Mouse (Mus musculus) forebrain, embryonic 11.5 days (tissue): ENCODE results near the gene Rbm15. TPM values are rescaled to one million over a fixed set of nuclear protein-coding genes. Genes with fewer than 3 reads are reported as not detected.
A peak's percentile ranks its signal among the peaks of the same experiment; 100 is the strongest.

ENCODE experiments used
- ATAC-seq: fragments of 200-750 bp; cut with Nextera tagmentation; replicated peaks from 2 replicates; pipeline ENCODE4 v1.8.0; 2017; ENCODE audit warnings: moderate TSS enrichment; ENCODE audit not compliant: low FRiP score
- DNase-seq: peaks from one replicate; pipeline ENCODE4 v3.0.0-alpha.2; 2017; ENCODE audit warnings: low spot score
- H3K27ac ChIP-seq: fragments of 300-500 bp; sonication (generic); 2 replicates; pipeline ENCODE4 v1.5.1; 2014; ENCODE audit warnings: low read depth, low read length
- H3K27me3 ChIP-seq: fragments of 300-500 bp; sonication (generic); 2 replicates; pipeline ENCODE4 v1.6.1; 2014; ENCODE audit warnings: mild to moderate bottlenecking, low read length, mixed read lengths; ENCODE audit not compliant: control insufficient read depth, insufficient read depth
- H3K36me3 ChIP-seq: fragments of 300-500 bp; sonication (generic); 2 replicates; pipeline ENCODE4 v1.6.1; 2014; ENCODE audit warnings: mild to moderate bottlenecking, low read length, moderate library complexity, mixed read lengths; ENCODE audit not compliant: control insufficient read depth, insufficient read depth
- H3K4me1 ChIP-seq: fragments of 300-500 bp; sonication (generic); replicated peaks from 2 replicates; pipeline ENCODE4 v1.6.1; 2014; ENCODE audit warnings: low read length, mixed read lengths; ENCODE audit not compliant: control insufficient read depth, insufficient read depth
- H3K4me2 ChIP-seq: fragments of 300-500 bp; sonication (generic); 2 replicates; pipeline ENCODE4 v1.6.1; 2014; ENCODE audit warnings: low read depth, mild to moderate bottlenecking, low read length, moderate library complexity, mixed read lengths; ENCODE audit not compliant: severe bottlenecking
- H3K4me3 ChIP-seq: fragments of 300-500 bp; sonication (generic); 2 replicates; pipeline ENCODE4 v1.5.1; 2014; ENCODE audit warnings: low read depth, low read length
- H3K9ac ChIP-seq: fragments of 300-500 bp; sonication (generic); 2 replicates; pipeline ENCODE4 v1.6.1; 2014; ENCODE audit warnings: low read length
- H3K9me3 ChIP-seq: fragments of 300-500 bp; sonication (generic); 2 replicates; pipeline ENCODE4 v1.6.1; 2016; ENCODE audit warnings: low read length, mixed read lengths; ENCODE audit not compliant: control insufficient read depth
- WGBS: fragments of 180-500 bp; shearing (Covaris S2); extraction: QIAGEN DNeasy Blood & Tissue Kit; methylation state at CpG from one replicate; pipeline ENCODE4 v1.1.7; 2014; 5-methylcytosine and 5-hydroxymethylcytosine counted together
- polyA plus RNA-seq: library from polyadenylated mRNA; unstranded; fragments of >200 nt; fragmentation: Nextera tagmentation; extraction: Ambion mirVana; gene quantifications from 2 replicates; pipeline ENCODE4 v1.2.1, GENCODE M21; 2014

Rbm15 gene
- 19.4 and 22.6 TPM in 2 replicates for polyA plus RNA-seq

DNA sequence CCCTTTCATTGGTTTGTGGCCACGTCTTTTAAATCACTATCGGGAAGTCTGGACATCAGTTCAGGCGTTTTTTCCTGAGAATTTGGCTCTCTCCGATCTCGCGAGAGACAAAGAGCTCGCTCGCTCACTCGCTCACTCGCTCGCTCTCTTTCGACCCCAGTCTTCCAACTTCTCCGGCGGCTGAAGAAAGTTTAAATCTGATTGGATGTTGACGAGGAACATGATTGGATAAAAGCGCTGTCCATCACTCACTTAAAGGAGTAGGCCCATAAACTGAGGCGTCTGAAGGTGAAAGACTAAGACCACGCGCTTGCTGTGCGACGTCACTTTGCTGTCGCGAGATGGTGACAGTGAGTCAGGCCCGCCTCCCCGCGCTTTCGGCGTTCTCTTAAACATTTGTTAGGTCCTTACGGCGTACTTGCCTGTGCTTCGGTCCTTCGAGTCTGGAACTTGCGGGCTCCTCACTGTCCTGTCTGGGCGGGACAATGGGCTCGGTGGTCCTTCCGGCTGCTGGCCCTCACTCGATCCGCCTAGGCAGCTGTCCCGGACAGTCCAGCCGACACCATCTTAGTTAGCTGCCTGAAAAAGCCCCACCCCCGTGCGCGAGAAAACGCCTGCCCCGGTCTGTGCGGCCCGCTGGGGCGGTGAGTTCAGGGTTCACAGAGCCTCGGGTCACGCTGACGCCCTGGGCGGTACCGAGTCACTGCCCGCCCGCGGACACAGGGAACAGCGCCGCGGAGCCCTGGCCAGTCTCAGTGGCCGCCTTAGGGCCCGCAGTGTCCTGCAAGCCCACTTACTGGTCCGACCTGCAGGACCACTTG, at the start of gene Rbm15:
Gene Rbm15 (minus strand): TSS at position 293 of the 821 bp plus-strand sequence.
- DNase-seq (peak; percentile 95), ATAC-seq (peak; percentile 93)

DNA sequence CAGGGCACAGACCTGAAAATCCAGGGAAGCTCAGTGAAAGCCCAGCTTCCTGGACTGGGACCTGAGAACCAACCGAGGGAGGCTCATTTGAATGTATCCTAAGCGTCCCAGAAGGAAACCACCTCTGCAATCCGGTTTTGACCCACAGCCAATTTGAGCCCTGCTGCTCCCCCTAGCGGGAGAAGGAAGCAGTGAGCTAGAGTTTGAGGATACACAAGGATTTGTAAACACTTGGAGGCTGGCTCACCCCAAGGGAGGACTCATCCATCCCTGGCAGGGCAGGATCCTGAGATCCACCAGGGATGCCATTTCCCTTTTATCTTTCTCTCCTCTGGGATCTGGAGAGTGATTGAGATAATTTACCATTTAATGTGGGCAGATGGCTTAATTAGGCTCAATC, 45.9 kb upstream of the Rbm15 start:
- no peaks in the 10 kb centered on the region for H3K36me3 ChIP-seq
- DNase-seq (peak; percentile 78), ATAC-seq (no peak)
- 5% methylated on average over 4 of the region's 4 CpGs for WGBS
- H3K4me1 ChIP-seq, result no peaks in the 10 kb centered on the region
- no peak overlapping the region for H3K27ac ChIP-seq
- H3K4me3 ChIP-seq, result no peak overlapping the region
- no peaks in the 10 kb centered on the region for H3K9me3 ChIP-seq
- no peaks in the 10 kb centered on the region for H3K27me3 ChIP-seq
- H3K9ac ChIP-seq, result no peak overlapping the region
- H3K4me2 ChIP-seq, result no peak overlapping the region

More for the DNA sequence above, at the start of gene Rbm15:
- Histone ChIP-seq H3K4me1 (peaks cover 17% of the 10 kb centered on the region), H3K4me3 (peak within 1 kb of the TSS; percentile 96), H3K9me3 (no peaks in the 10 kb centered on the region), H3K36me3 (peaks cover 4% of the 10 kb centered on the region; the same call in 1 of the 2 replicates), H3K9ac (peak within 1 kb of the TSS; percentile 94), H3K4me2 (peak within 1 kb of the TSS; percentile 88), H3K27ac (peak within 1 kb of the TSS; percentile 96), H3K27me3 (no peaks in the 10 kb centered on the region)
- WGBS, result under 1% methylated on average over 62 of the region's 62 CpGs

DNA sequence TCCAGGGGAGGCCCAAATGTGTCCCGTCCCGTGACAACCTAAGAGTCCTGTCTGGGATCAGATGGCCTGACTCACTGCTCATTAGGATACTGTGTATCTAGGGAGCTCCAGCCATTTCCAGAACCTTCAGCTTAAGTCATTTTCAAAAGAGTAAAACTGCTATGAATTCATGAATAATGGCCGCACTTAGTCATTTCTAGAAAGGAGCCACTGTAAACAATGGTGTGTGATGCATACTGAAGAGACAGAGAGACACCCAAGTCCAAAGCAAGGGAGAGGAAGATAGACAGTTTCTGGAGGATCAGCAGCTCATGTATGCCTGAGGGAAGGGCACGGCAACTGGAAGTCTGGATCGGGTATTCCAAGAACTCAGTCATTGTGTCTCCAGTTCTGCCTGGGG, 45.2 kb upstream of the Rbm15 start:
- Histone ChIP-seq H3K36me3 (no peaks in the 10 kb centered on the region), H3K4me3 (no peak overlapping the region), H3K9me3 (no peaks in the 10 kb centered on the region), H3K27ac (no peak overlapping the region), H3K4me1 (no peaks in the 10 kb centered on the region), H3K27me3 (no peaks in the 10 kb centered on the region), H3K4me2 (no peak overlapping the region), H3K9ac (no peak overlapping the region)
- 84% methylated on average over 5 of the region's 5 CpGs for WGBS
- DNase-seq (no peak), ATAC-seq (no peak)

DNA sequence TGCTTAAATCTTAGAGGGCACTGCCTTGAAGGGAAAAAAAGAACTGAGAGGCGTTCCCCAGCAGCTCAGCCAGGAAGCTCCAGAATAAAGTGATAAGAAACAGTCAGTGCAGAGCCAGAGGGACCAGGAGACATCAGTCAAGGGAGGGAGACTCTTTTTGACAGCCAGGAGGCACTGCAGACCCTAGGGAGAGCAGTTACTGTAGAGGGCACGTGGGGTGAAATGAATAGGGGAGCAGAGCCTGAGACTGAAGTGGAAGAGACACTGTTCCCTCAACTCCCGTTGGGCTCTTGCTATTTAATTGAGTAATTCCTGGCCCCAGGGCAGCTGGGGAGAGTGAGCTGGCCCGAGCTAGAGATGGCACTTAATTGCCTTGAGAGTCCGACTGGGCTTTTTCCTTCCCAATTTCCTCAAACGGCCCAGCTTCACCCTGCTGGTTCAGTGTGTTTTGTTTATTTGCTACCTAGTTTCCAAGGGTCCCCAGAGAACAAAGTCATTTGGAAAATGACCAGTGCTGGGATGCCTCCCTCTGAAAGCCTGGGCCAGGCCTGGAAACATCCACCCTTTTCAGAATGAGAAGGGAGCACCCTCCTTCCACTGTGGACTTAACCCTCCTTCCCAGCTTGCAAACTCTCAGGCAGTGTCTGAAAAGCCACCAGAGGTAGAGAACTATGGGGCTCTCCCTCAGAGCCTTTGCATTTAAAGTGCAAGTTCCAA, 41.6 kb upstream of the Rbm15 start:
- Histone ChIP-seq H3K4me1 (no peaks in the 10 kb centered on the region), H3K9me3 (no peaks in the 10 kb centered on the region), H3K4me3 (no peak overlapping the region), H3K36me3 (no peaks in the 10 kb centered on the region), H3K27ac (no peak overlapping the region), H3K27me3 (no peaks in the 10 kb centered on the region), H3K4me2 (no peak overlapping the region), H3K9ac (no peak overlapping the region)
- ATAC-seq, result no peak
- peak; percentile 33 for DNase-seq
- 24% methylated on average over 6 of the region's 6 CpGs for WGBS

DNA sequence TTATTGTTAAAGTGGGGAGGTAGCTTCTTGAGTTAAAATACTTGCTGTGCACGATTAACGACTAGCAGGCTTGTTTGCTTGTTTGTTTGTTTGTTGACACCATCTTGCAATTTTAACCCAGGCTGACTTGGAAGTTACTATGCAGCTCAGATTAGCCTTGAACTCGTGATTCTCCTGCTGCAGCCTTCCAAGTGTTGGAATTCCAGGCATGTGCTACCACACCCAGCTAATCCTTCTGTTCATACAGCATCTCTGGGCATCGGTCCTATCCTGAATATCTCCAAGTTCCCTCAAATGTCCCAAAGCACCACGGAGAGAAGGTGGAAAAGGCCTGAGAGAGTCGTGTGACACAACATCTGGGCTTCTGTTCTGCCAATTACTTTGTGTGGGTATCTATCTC, 35.7 kb upstream of the Rbm15 start:
- no peak overlapping the region for H3K4me3 ChIP-seq
- H3K9ac ChIP-seq, result no peak overlapping the region
- no peaks in the 10 kb centered on the region for H3K36me3 ChIP-seq
- H3K4me2 ChIP-seq, result no peak overlapping the region
- DNase-seq (no peak), ATAC-seq (no peak)
- no peaks in the 10 kb centered on the region for H3K27me3 ChIP-seq
- H3K9me3 ChIP-seq, result no peaks in the 10 kb centered on the region
- H3K4me1 ChIP-seq, result no peaks in the 10 kb centered on the region
- 81% methylated on average over 6 of the region's 6 CpGs for WGBS
- no peak overlapping the region for H3K27ac ChIP-seq

DNA sequence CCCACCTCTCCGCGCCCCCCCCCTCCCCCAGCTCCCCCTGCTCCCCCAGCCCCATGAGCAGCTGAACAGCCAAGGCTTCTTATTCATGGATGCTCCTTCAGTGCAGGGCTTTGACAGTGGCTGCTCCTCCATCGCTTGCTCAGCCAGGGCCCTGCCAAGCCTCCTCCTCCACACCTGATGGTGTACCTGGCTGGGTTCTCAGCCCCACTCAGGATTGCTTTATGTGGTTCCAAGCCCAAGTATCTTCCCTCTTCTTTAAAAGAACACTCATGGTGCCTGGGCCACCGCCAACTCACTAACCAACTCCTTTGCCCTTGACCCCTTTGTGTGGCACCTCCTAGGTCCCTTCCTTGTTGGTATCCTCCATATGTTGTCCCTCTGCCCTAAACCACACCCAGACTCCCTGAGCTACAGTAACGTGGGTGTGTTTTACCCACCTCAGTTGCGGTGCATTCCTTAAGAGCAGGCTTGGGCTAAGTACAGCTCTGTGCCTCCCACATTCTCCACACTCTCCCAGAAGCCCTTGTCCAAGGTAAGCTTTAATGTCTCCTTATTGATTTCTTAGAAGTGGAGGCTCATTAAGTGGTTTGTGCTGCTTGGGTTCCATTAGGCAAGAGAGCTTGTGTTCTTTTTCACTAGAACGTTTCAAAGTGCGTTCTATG, 34.6 kb upstream of the Rbm15 start:
- Histone ChIP-seq H3K9me3 (no peaks in the 10 kb centered on the region), H3K4me1 (no peaks in the 10 kb centered on the region), H3K4me2 (no peak overlapping the region), H3K9ac (no peak overlapping the region), H3K4me3 (no peak overlapping the region), H3K36me3 (no peaks in the 10 kb centered on the region), H3K27ac (no peak overlapping the region), H3K27me3 (no peaks in the 10 kb centered on the region)
- WGBS, result 88% methylated on average over 8 of the region's 8 CpGs
- DNase-seq (no peak), ATAC-seq (no peak)

DNA sequence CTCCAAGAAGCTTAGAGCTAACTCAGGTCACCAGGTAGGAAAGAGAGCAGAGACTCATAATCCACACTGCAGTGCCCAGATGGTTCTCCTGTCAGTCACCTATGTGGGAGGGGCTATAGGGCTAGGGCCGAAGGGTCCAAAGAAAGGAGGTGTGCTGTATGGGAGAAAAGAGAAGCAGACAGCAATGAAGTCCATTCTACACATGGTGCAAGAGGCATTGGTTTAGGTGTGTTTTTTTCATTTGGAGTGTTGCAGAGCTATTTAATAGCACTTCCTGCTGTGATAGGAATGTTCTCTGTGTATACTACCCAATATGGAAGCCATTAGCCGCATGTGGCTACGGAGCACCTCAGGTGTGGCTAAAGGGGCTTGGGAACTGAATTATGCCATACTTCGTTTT, 31.9 kb upstream of the Rbm15 start:
- Histone ChIP-seq H3K4me1 (no peaks in the 10 kb centered on the region), H3K9ac (no peak overlapping the region), H3K4me2 (no peak overlapping the region), H3K27ac (no peak overlapping the region), H3K4me3 (no peak overlapping the region), H3K36me3 (no peaks in the 10 kb centered on the region), H3K27me3 (no peaks in the 10 kb centered on the region), H3K9me3 (no peaks in the 10 kb centered on the region)
- DNase-seq, result no peak
- 79% methylated on average over 4 of the region's 4 CpGs for WGBS
- no peak for ATAC-seq

DNA sequence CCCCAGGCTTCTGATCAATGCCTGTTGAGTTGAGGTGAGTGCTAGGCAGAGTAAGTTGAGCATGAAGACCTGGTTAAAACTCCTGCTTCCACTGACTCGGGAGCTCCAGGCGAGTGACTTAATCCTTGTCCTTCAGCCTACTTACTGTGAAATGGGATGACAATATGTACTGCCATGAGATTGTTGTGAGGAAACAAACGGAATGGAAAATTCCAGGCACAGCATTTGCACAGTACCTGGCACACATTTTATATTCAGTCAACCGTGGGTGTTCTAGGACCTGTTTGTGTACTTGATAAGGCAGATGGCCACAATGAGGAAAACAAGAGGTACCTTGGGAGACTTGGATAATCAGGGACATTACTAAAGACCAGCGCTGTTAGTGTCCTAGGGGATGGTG, 29.9 kb upstream of the Rbm15 start:
- H3K9ac ChIP-seq, result no peak overlapping the region
- H3K4me2 ChIP-seq, result no peak overlapping the region
- no peaks in the 10 kb centered on the region for H3K9me3 ChIP-seq
- peak; percentile 29 for DNase-seq
- no peaks in the 10 kb centered on the region for H3K27me3 ChIP-seq
- H3K36me3 ChIP-seq, result no peaks in the 10 kb centered on the region
- no peak overlapping the region for H3K27ac ChIP-seq
- no peaks in the 10 kb centered on the region for H3K4me1 ChIP-seq
- H3K4me3 ChIP-seq, result no peak overlapping the region
- no peak for ATAC-seq
- WGBS, result 76% methylated on average over 5 of the region's 5 CpGs
